Comparison of ENCODE assay signal across 12 mouse cellular contexts in genomic region chr13:51120734-51121133, GRCm38 (mm10). TPM values are rescaled to one million over a fixed set of nuclear protein-coding genes. Genes with fewer than 3 reads are reported as not detected.
DNase-seq lines count a peak whose midpoint lies in the region; ATAC-seq lines count a peak whose summit lies in the region.
"Had no signal": no experiment of that assay in that cellular context is flagged by ENCODE, and none has a peak within 500 bp of the region (broad histone marks: within the 10 kb centered on the region; RNA-seq: fewer than 3 reads in every experiment).

No protein-coding gene starts in this region.

- no peaks in the 10 kb centered on the region for H3K27me3 ChIP-seq in heart, embryonic 12.5 days (replicated peaks)
- H3K27me3 ChIP-seq in lung, embryonic 15.5 days = no peaks in the 10 kb centered on the region
- H3K27me3 ChIP-seq: stomach, embryonic 15.5 days had no signal

- DNase-seq in heart, postnatal 14 days = no peak
- DNase-seq in lung, postnatal 14 days = no peak
- peak; percentile 39 for DNase-seq in lung, postnatal 25 days (ENCODE audit: low spot score)
- no peak for DNase-seq in layer of hippocampus, adult 8-10 months (ENCODE audit: low spot score in 2 of 2)
- no peak for DNase-seq in gastrocnemius, postnatal 4 days (ENCODE audit: low spot score in 2 of 2)
- DNase-seq: gastrocnemius, adult 2 months; kidney, adult 2 months; right cerebral cortex, adult 18-20 months had no signal

- ATAC-seq in heart, embryonic 12.5 days (ENCODE audit: insufficient number of reproducible peaks, low FRiP score) = no peak
- ATAC-seq in lung, embryonic 15.5 days (ENCODE audit: borderline replicate concordance, extremely low read depth, low FRiP score, low TSS enrichment) = no peak
- peak; percentile 61 for ATAC-seq in common myeloid progenitor, adult 5-6 weeks (replicated peaks; ENCODE audit: low read depth, poor library complexity, severe bottlenecking)

- no peak overlapping the region for H3K4me3 ChIP-seq in heart, embryonic 12.5 days
- H3K4me3 ChIP-seq in lung, embryonic 15.5 days = no peak overlapping the region
- H3K4me3 ChIP-seq: gastrocnemius, adult 2 months; stomach, embryonic 15.5 days had no signal

- no peak overlapping the region for H3K9ac ChIP-seq in heart, embryonic 12.5 days
- H3K9ac ChIP-seq in lung, embryonic 15.5 days = no peak overlapping the region
- H3K9ac ChIP-seq: stomach, embryonic 15.5 days had no signal

- peaks cover 85% of the 10 kb centered on the region for H3K4me1 ChIP-seq in heart, embryonic 12.5 days (replicated peaks)
- H3K4me1 ChIP-seq in lung, embryonic 15.5 days = peaks cover 47% of the 10 kb centered on the region

- peak overlapping the region; percentile 50 for H3K4me2 ChIP-seq in heart, embryonic 12.5 days
- H3K4me2 ChIP-seq in lung, embryonic 15.5 days = no peak overlapping the region
- H3K4me2 ChIP-seq: stomach, embryonic 15.5 days had no signal

- H3K36me3 ChIP-seq in heart, embryonic 12.5 days = peaks cover 8% of the 10 kb centered on the region
- peaks cover 18% of the 10 kb centered on the region; the same call in 1 of the 2 replicates for H3K36me3 ChIP-seq in lung, embryonic 15.5 days
- H3K36me3 ChIP-seq: stomach, embryonic 15.5 days had no signal

- WGBS in heart, embryonic 12.5 days = 2% methylated on average over 4 of the region's 4 CpGs
- 10% methylated on average over 4 of the region's 4 CpGs for WGBS in lung, embryonic 15.5 days

- peak overlapping the region; percentile 59; the same call in 1 of the 2 replicates for H3K27ac ChIP-seq in heart, embryonic 12.5 days (ENCODE audit: poor library complexity, severe bottlenecking)
- peak overlapping the region; percentile 17; the same call in 1 of the 2 replicates for H3K27ac ChIP-seq in lung, embryonic 15.5 days
- H3K27ac ChIP-seq: gastrocnemius, adult 2 months; stomach, embryonic 15.5 days had no signal

- intact Hi-C loops in heart, postnatal 14 days (cut with DNase I) = no loop called here

- H3K9me3 ChIP-seq in heart, embryonic 12.5 days (replicated peaks) = no peaks in the 10 kb centered on the region
- no peaks in the 10 kb centered on the region for H3K9me3 ChIP-seq in lung, embryonic 15.5 days
- H3K9me3 ChIP-seq: stomach, embryonic 15.5 days had no signal

RNA-seq across cellular contexts. Expression of gene Spin1, which starts 20.1 kb away (rescaled TPM):
- 63.4 and 68.1 TPM in 2 replicates for polyA plus RNA-seq in heart, embryonic 12.5 days (2016; fragmentation: Nextera tagmentation; extraction: Ambion mirVana)
- total RNA-seq in heart, postnatal 14 days (2021) = 10 to 100 TPM; 37.5 to 41.0 TPM
- polyA plus RNA-seq in lung, embryonic 15.5 days (2015; fragmentation: Nextera tagmentation; extraction: Ambion mirVana) = 85.7 and 87.5 TPM in 2 replicates
- 40.1 and 53.8 TPM in 2 replicates for total RNA-seq in common myeloid progenitor, adult 5-6 weeks (2017)
- total RNA-seq in layer of hippocampus, adult 8-10 months (2022) = 100 to 1,000 TPM; 150 to 177 (median 164) TPM
- 10 to 100 TPM; 52.2 to 53.9 TPM for total RNA-seq in gastrocnemius, postnatal 4 days (2021)

RNA-seq across cellular contexts. Expression of gene Nxnl2, which starts 50.1 kb away (rescaled TPM):
- polyA plus RNA-seq in heart, embryonic 12.5 days (2016; fragmentation: Nextera tagmentation; extraction: Ambion mirVana) = 1.1 and 1.5 TPM in 2 replicates
- 1 to 10 TPM; 1.1 to 1.4 TPM for total RNA-seq in heart, postnatal 14 days (2021)
- 2.8 and 3.3 TPM in 2 replicates for polyA plus RNA-seq in lung, embryonic 15.5 days (2015; fragmentation: Nextera tagmentation; extraction: Ambion mirVana)
- not detected in 2 replicates for total RNA-seq in common myeloid progenitor, adult 5-6 weeks (2017)
- under 1 TPM; 0.27 to 0.79 (median 0.55) TPM for total RNA-seq in layer of hippocampus, adult 8-10 months (2022)
- total RNA-seq in gastrocnemius, postnatal 4 days (2021) = 1 to 10 TPM in 1 of 2 experiments, under 1 TPM in 1; 0.54 to 1.0 TPM
